Mouse (Mus musculus): ENCODE data around the gene Rgs13.

GRCm38 (mm10) chr1:144177166-144177565, at the start of gene Rgs13:
- no peak for TF ChIP-seq CTCF (IDR thresholded peaks at IDR 0.05; ENCODE audit: low read depth, low read length)
- TF ChIP-seq POLR2A (IDR thresholded peaks at IDR 0.05; ENCODE audit: borderline replicate concordance, low read depth, low read length): no peak

All from bone marrow macrophage, adult 2 months (primary cell).